Mouse (Mus musculus): ENCODE measurements at regions not wholly inside any gene's neighbourhood (a gene's known extent, or its start where the extent isn't known, plus 50 kb on each side); places are given as distances from the start of the nearest gene placed in this dataset.

GRCm38 (mm10) chr8:127915591-127916028 lies 442.8 kb upstream of the Nrp1 start:
- DNase-seq = no peak

GRCm38 (mm10) chr8:127921925-127922324 lies 436.5 kb upstream of the Nrp1 start:
- DNase-seq = no peak

GRCm38 (mm10) chr8:127923321-127923720 lies 435.1 kb upstream of the Nrp1 start:
- DNase-seq = no peak

GRCm38 (mm10) chr8:127932276-127932675 lies 426.1 kb upstream of the Nrp1 start:
- no peak for DNase-seq

GRCm38 (mm10) chr8:127936792-127937435 lies 421.5 kb upstream of the Nrp1 start:
- no peak for DNase-seq

- DNase-seq = no peak
These were observed 419.0 kb upstream of the Nrp1 start for GRCm38 (mm10) chr8:127939284-127939985.

- no peak for DNase-seq
These were observed 418.4 kb upstream of the Nrp1 start for GRCm38 (mm10) chr8:127939986-127940359.

GRCm38 (mm10) chr8:127942319-127942718 lies 416.1 kb upstream of the Nrp1 start:
- DNase-seq = no peak

- no peak for DNase-seq
These were observed 413.4 kb upstream of the Nrp1 start for GRCm38 (mm10) chr8:127944955-127945498.

GRCm38 (mm10) chr8:127957571-127957970 lies 400.8 kb upstream of the Nrp1 start:
- no peak for DNase-seq

GRCm38 (mm10) chr8:127958351-127959044 lies 399.9 kb upstream of the Nrp1 start:
- no peak for DNase-seq

GRCm38 (mm10) chr8:127962862-127963261 lies 395.5 kb upstream of the Nrp1 start:
- DNase-seq = peak; percentile 13

- DNase-seq = no peak
These were observed 394.8 kb upstream of the Nrp1 start for GRCm38 (mm10) chr8:127963625-127964024.

- DNase-seq = no peak
These were observed 393.6 kb upstream of the Nrp1 start for GRCm38 (mm10) chr8:127964801-127965200.

GRCm38 (mm10) chr8:127965341-127965740 lies 393.1 kb upstream of the Nrp1 start:
- no peak for DNase-seq

- no peak for DNase-seq
These were observed 390.4 kb upstream of the Nrp1 start for GRCm38 (mm10) chr8:127968026-127968425.

GRCm38 (mm10) chr8:127973194-127973593 lies 385.2 kb upstream of the Nrp1 start:
- no peak for DNase-seq

- DNase-seq = no peak
These were observed 380.7 kb upstream of the Nrp1 start for GRCm38 (mm10) chr8:127977746-127978145.

GRCm38 (mm10) chr8:127979180-127980030 lies 379.0 kb upstream of the Nrp1 start:
- no peak for DNase-seq

GRCm38 (mm10) chr8:127982165-127982564 lies 376.2 kb upstream of the Nrp1 start:
- DNase-seq = no peak

- no peak for DNase-seq
These were observed 372.8 kb upstream of the Nrp1 start for GRCm38 (mm10) chr8:127985616-127986015.

- no peak for DNase-seq
These were observed 369.5 kb upstream of the Nrp1 start for GRCm38 (mm10) chr8:127988887-127989286.

- DNase-seq = no peak
These were observed 363.5 kb upstream of the Nrp1 start for GRCm38 (mm10) chr8:127994898-127995297.

Data from thymus, postnatal 4 days (tissue).